Mouse (Mus musculus) layer of hippocampus, adult 18-20 months (tissue): ENCODE measurements around the gene Rab8b. TPM values are rescaled to one million over a fixed set of nuclear protein-coding genes. Genes with fewer than 3 reads are reported as not detected.
"Not testable (repeated sequence)": the region's sequence is repeated elsewhere in the genome, so short reads cannot be mapped to it uniquely, and the experiment has no call there.

Source experiments
- DNase-seq, 2 experiments: peaks; one replicate each; pipeline ENCODE4 v3.0.0; 2022; ENCODE audit warnings: low spot score in 2 of 2
- total RNA-seq, 2 experiments: library from RNA; stranded (reverse); gene quantifications; 2 replicates each; pipeline ENCODE4 v1.2.3; 2021

The Rab8b gene
- total RNA-seq, 2 experiments from 2014 or later: 53.6 to 57.1 TPM

GRCm38 (mm10) chr9:66917892-66918255 lies 1.6 kb downstream of the Rab8b start:
- DNase-seq: no peak

GRCm38 (mm10) chr9:66917216-66917891 lies 2.1 kb downstream of the Rab8b start:
- no peak for DNase-seq

- DNase-seq: no peak
Measured at GRCm38 (mm10) chr9:66915869-66916785, 3.4 kb downstream of the Rab8b start.

- DNase-seq: no peak
Measured at GRCm38 (mm10) chr9:66915401-66915800, 4.1 kb downstream of the Rab8b start.

GRCm38 (mm10) chr9:66914540-66914939 lies 4.9 kb downstream of the Rab8b start:
- no peak for DNase-seq

GRCm38 (mm10) chr9:66913254-66913934 lies 6.1 kb downstream of the Rab8b start:
- not testable (repeated sequence) for DNase-seq

- DNase-seq: no peak
Measured at GRCm38 (mm10) chr9:66912304-66912703, 7.2 kb downstream of the Rab8b start.

GRCm38 (mm10) chr9:66910677-66911076 lies 8.8 kb downstream of the Rab8b start:
- no peak for DNase-seq

- DNase-seq: no peak
Measured at GRCm38 (mm10) chr9:66909922-66910321, 9.6 kb downstream of the Rab8b start.

- no peak for DNase-seq
Measured at GRCm38 (mm10) chr9:66907746-66908397, 11.6 kb downstream of the Rab8b start.

GRCm38 (mm10) chr9:66907126-66907525 lies 12.4 kb downstream of the Rab8b start:
- no peak for DNase-seq

- DNase-seq: no peak
Measured at GRCm38 (mm10) chr9:66905990-66906389, 13.5 kb downstream of the Rab8b start.

- DNase-seq: no peak
Measured at GRCm38 (mm10) chr9:66899526-66899925, 20.0 kb downstream of the Rab8b start.

- DNase-seq: no peak
Measured at GRCm38 (mm10) chr9:66899072-66899471, 20.4 kb downstream of the Rab8b start.

- DNase-seq: no peak
Measured at GRCm38 (mm10) chr9:66897851-66898250, 21.6 kb downstream of the Rab8b start.

GRCm38 (mm10) chr9:66896951-66897350 lies 22.5 kb downstream of the Rab8b start:
- no peak for DNase-seq

- no peak for DNase-seq
Measured at GRCm38 (mm10) chr9:66895995-66896394, 23.5 kb downstream of the Rab8b start.

GRCm38 (mm10) chr9:66895035-66895779 lies 24.3 kb downstream of the Rab8b start:
- no peak for DNase-seq

- no peak for DNase-seq
Measured at GRCm38 (mm10) chr9:66894421-66894820, 25.1 kb downstream of the Rab8b start.

- not testable (repeated sequence) for DNase-seq
Measured at GRCm38 (mm10) chr9:66892456-66892855, 27.0 kb downstream of the Rab8b start.
